ENCODE assay signal across 9 mouse cellular contexts in genomic region chr7:34407492-34407891, GRCm38 (mm10). TPM values are rescaled to one million over a fixed set of nuclear protein-coding genes. Genes with fewer than 3 reads are reported as not detected.
DNase-seq lines count a peak whose midpoint lies in the region; ATAC-seq and TF ChIP-seq lines count a peak whose summit lies in the region.
"Had no signal": no experiment of that assay in that cellular context is flagged by ENCODE, and none has a peak within 500 bp of the region (broad histone marks: within the 10 kb centered on the region; RNA-seq: fewer than 3 reads in every experiment).

No protein-coding gene starts in this region.

- H3K9me3 ChIP-seq in forebrain, embryonic 15.5 days, result no peaks in the 10 kb centered on the region
- no peaks in the 10 kb centered on the region for H3K9me3 ChIP-seq in hindbrain, embryonic 15.5 days
- no peaks in the 10 kb centered on the region for H3K9me3 ChIP-seq in liver, postnatal 0 days (ENCODE audit: low read length)
- H3K9me3 ChIP-seq in neural tube, embryonic 12.5 days, result 0 out of 2 replicates have a peak, but pooled peaks cover 1% of the 10 kb centered on the region
- H3K9me3 ChIP-seq: limb, embryonic 15.5 days had no signal

- DNase-seq in kidney, adult 18-20 months, result peak; percentile 42
- no peak for DNase-seq in kidney, adult 11 months
- peak; percentile 63 for DNase-seq in ES-CJ7 (ENCODE audit: low read depth, low spot score)
- DNase-seq in cerebellum, adult 18-20 months, result peak; percentile 62 to 66
- DNase-seq in liver, postnatal 0 days, result peak; percentile 59

- WGBS in forebrain, embryonic 15.5 days, result 10% methylated on average over 8 of the region's 8 CpGs
- 11% methylated on average over 8 of the region's 8 CpGs for WGBS in hindbrain, embryonic 15.5 days
- WGBS in liver, postnatal 0 days (ENCODE audit: insufficient replicate concordance), result 12% methylated on average over 8 of the region's 8 CpGs
- 11% methylated on average over 8 of the region's 8 CpGs for WGBS in neural tube, embryonic 12.5 days

- no peaks in the 10 kb centered on the region for H3K36me3 ChIP-seq in forebrain, embryonic 15.5 days
- no peaks in the 10 kb centered on the region for H3K36me3 ChIP-seq in hindbrain, embryonic 15.5 days
- no peaks in the 10 kb centered on the region for H3K36me3 ChIP-seq in liver, postnatal 0 days (replicated peaks; ENCODE audit: insufficient read depth, low read length)
- no peaks in the 10 kb centered on the region for H3K36me3 ChIP-seq in neural tube, embryonic 12.5 days
- H3K36me3 ChIP-seq: limb, embryonic 15.5 days had no signal

- H3K4me1 ChIP-seq in forebrain, embryonic 15.5 days, result 0 out of 2 replicates have a peak, but pooled peaks cover 3% of the 10 kb centered on the region
- no peaks in the 10 kb centered on the region for H3K4me1 ChIP-seq in hindbrain, embryonic 15.5 days (replicated peaks)
- H3K4me1 ChIP-seq in liver, postnatal 0 days (ENCODE audit: insufficient read depth), result no peaks in the 10 kb centered on the region
- no peaks in the 10 kb centered on the region for H3K4me1 ChIP-seq in neural tube, embryonic 12.5 days
- H3K4me1 ChIP-seq: limb, embryonic 15.5 days had no signal

- H3K4me3 ChIP-seq in forebrain, embryonic 15.5 days, result no peak overlapping the region
- no peak overlapping the region for H3K4me3 ChIP-seq in hindbrain, embryonic 15.5 days
- H3K4me3 ChIP-seq in liver, postnatal 0 days (ENCODE audit: low read depth, low read length), result no peak overlapping the region
- no peak overlapping the region for H3K4me3 ChIP-seq in neural tube, embryonic 12.5 days
- H3K4me3 ChIP-seq: limb, embryonic 15.5 days had no signal

- H3K4me2 ChIP-seq in forebrain, embryonic 15.5 days (replicated peaks), result peak overlapping the region; percentile 12; the same call in 1 of the 2 replicates
- peak overlapping the region; percentile 32; the same call in 1 of the 2 replicates for H3K4me2 ChIP-seq in hindbrain, embryonic 15.5 days
- no peak overlapping the region for H3K4me2 ChIP-seq in liver, postnatal 0 days (ENCODE audit: low read depth, low read length)
- no peak overlapping the region for H3K4me2 ChIP-seq in neural tube, embryonic 12.5 days (replicated peaks)
- H3K4me2 ChIP-seq: limb, embryonic 15.5 days had no signal

- no peak overlapping the region for H3K27ac ChIP-seq in forebrain, embryonic 15.5 days (replicated peaks)
- no peak overlapping the region for H3K27ac ChIP-seq in hindbrain, embryonic 15.5 days (replicated peaks)
- H3K27ac ChIP-seq in liver, postnatal 0 days (ENCODE audit: low read depth), result no peak overlapping the region
- H3K27ac ChIP-seq in neural tube, embryonic 12.5 days, result no peak overlapping the region
- H3K27ac ChIP-seq: limb, embryonic 15.5 days had no signal

- no peak overlapping the region for H3K9ac ChIP-seq in forebrain, embryonic 15.5 days (replicated peaks)
- H3K9ac ChIP-seq in hindbrain, embryonic 15.5 days, result no peak overlapping the region
- no peak overlapping the region for H3K9ac ChIP-seq in liver, postnatal 0 days (replicated peaks)
- no peak overlapping the region for H3K9ac ChIP-seq in neural tube, embryonic 12.5 days
- H3K9ac ChIP-seq: limb, embryonic 15.5 days had no signal

- TF ChIP-seq CTCF in liver, postnatal 0 days (IDR thresholded peaks at IDR 0.05; ENCODE audit: low read depth), result peak; percentile 94

- peak; percentile 74 for ATAC-seq in forebrain, embryonic 15.5 days (replicated peaks)
- ATAC-seq in hindbrain, embryonic 15.5 days (ENCODE audit: low FRiP score, low read depth), result peak; percentile 79; the same call in 1 of the 2 replicates
- 0 out of 2 replicates have a peak, but pooled peaks have one; percentile 54 for ATAC-seq in liver, postnatal 0 days
- peak; percentile 53; the same call in 1 of the 2 replicates for ATAC-seq in neural tube, embryonic 12.5 days (ENCODE audit: low FRiP score, low read depth)

- no peak for TF ChIP-seq EP300 in liver, postnatal 0 days (IDR thresholded peaks at IDR 0.05; ENCODE audit: low read depth)

- H3K27me3 ChIP-seq in forebrain, embryonic 15.5 days, result no peaks in the 10 kb centered on the region
- H3K27me3 ChIP-seq in hindbrain, embryonic 15.5 days, result no peaks in the 10 kb centered on the region
- H3K27me3 ChIP-seq in liver, postnatal 0 days (ENCODE audit: insufficient read depth, low read length), result no peaks in the 10 kb centered on the region
- H3K27me3 ChIP-seq in neural tube, embryonic 12.5 days (replicated peaks), result no peaks in the 10 kb centered on the region
- H3K27me3 ChIP-seq: limb, embryonic 15.5 days had no signal

RNA-seq across cellular contexts. Expression of gene Lsm14a, which starts 14.4 kb away (rescaled TPM):
- 76.7 and 77.7 TPM in 2 replicates for polyA plus RNA-seq in forebrain, embryonic 15.5 days (2015; fragmentation: Nextera tagmentation; extraction: Ambion mirVana)
- polyA plus RNA-seq in hindbrain, embryonic 15.5 days (2015; fragmentation: Nextera tagmentation; extraction: Ambion mirVana), result 57.0 and 58.5 TPM in 2 replicates
- 30.3 and 31.2 TPM in 2 replicates for polyA plus RNA-seq in liver, postnatal 0 days (2015; fragmentation: Nextera tagmentation; extraction: Ambion mirVana)
- polyA plus RNA-seq in neural tube, embryonic 12.5 days (2016; fragmentation: Nextera tagmentation; extraction: Ambion mirVana), result 89.5 and 101 TPM in 2 replicates

Comparison
In these comparisons a context has a peak if more than half of its experiments do, and no peak if none do; other contexts are left out.
1. H3K4me2 ChIP-seq: peak in forebrain, embryonic 15.5 days (single experiment) and hindbrain, embryonic 15.5 days (single experiment); none in liver, postnatal 0 days (single experiment) and neural tube, embryonic 12.5 days (single experiment).
2. Peak in every context shown above with its lines, with median percentiles within 50 percentile points of each other: ATAC-seq.